Mouse (Mus musculus): Measurements from ENCODE around the gene Disp1. TPM values are rescaled to one million over a fixed set of nuclear protein-coding genes. Genes with fewer than 3 reads are reported as not detected.
A peak's percentile ranks its signal among the peaks of the same experiment; 100 is the strongest.

Gene Disp1
- total and polyA plus RNA-seq, 3 experiments: 12.9 to 17.6 (median 13.9) TPM

GRCm38 (mm10) chr1:183127246-183127645 lies 94.1 kb downstream of the Disp1 start:
- DNase-seq: no peak

GRCm38 (mm10) chr1:183123725-183124124 lies 97.6 kb downstream of the Disp1 start:
- no peak for DNase-seq

- peak; percentile 17 for DNase-seq
Measured at GRCm38 (mm10) chr1:183120341-183120923, 100.9 kb downstream of the Disp1 start.

GRCm38 (mm10) chr1:183117827-183118825 lies 103.2 kb downstream of the Disp1 start:
- no peak for DNase-seq

GRCm38 (mm10) chr1:183116946-183117826 lies 104.1 kb downstream of the Disp1 start:
- peak; percentile 29 for DNase-seq

GRCm38 (mm10) chr1:183116441-183116840 lies 104.9 kb downstream of the Disp1 start:
- DNase-seq: no peak

- DNase-seq: no peak
Measured at GRCm38 (mm10) chr1:183115076-183115475, 106.2 kb downstream of the Disp1 start.

- DNase-seq: no peak
Measured at GRCm38 (mm10) chr1:183114554-183114953, 106.8 kb downstream of the Disp1 start.

GRCm38 (mm10) chr1:183113546-183113945 lies 107.8 kb downstream of the Disp1 start:
- DNase-seq: peak; percentile 68

- no peak for DNase-seq
Measured at GRCm38 (mm10) chr1:183107476-183107875, 113.8 kb downstream of the Disp1 start.

GRCm38 (mm10) chr1:183104696-183105095 lies 116.6 kb downstream of the Disp1 start:
- DNase-seq: no peak

- DNase-seq: no peak
Measured at GRCm38 (mm10) chr1:183102775-183103174, 118.5 kb downstream of the Disp1 start.

GRCm38 (mm10) chr1:183102153-183102552 lies 119.2 kb downstream of the Disp1 start:
- DNase-seq: no peak

- DNase-seq: no peak
Measured at GRCm38 (mm10) chr1:183101371-183101770, 120.0 kb downstream of the Disp1 start.

GRCm38 (mm10) chr1:183100245-183100644 lies 121.1 kb downstream of the Disp1 start:
- DNase-seq: no peak

- no peak for DNase-seq
Measured at GRCm38 (mm10) chr1:183099686-183100085, 121.6 kb downstream of the Disp1 start.

GRCm38 (mm10) chr1:183097606-183098005 lies 123.7 kb downstream of the Disp1 start:
- no peak for DNase-seq

GRCm38 (mm10) chr1:183095454-183096088 lies 125.8 kb downstream of the Disp1 start:
- DNase-seq: no peak

- DNase-seq: no peak
Measured at GRCm38 (mm10) chr1:183092296-183092695, 129.0 kb downstream of the Disp1 start.

- peak; percentile 23 for DNase-seq
Measured at GRCm38 (mm10) chr1:183091203-183091602, 130.1 kb downstream of the Disp1 start.

GRCm38 (mm10) chr1:183088661-183089060 lies 132.7 kb downstream of the Disp1 start:
- DNase-seq: no peak

- no peak for DNase-seq
Measured at GRCm38 (mm10) chr1:183086843-183087242, 134.5 kb downstream of the Disp1 start.
